Mouse (Mus musculus): Measurements from ENCODE around the gene Cyp2d11. TPM values are rescaled to one million over a fixed set of nuclear protein-coding genes. Genes with fewer than 3 reads are reported as not detected.
"Not testable (repeated sequence)": the region's sequence is repeated elsewhere in the genome, so short reads cannot be mapped to it uniquely, and the experiment has no call there.

Cyp2d11 gene
- polyA plus RNA-seq (2016; fragmentation: Nextera tagmentation; extraction: Ambion mirVana): not detected in 2 replicates

DNA sequence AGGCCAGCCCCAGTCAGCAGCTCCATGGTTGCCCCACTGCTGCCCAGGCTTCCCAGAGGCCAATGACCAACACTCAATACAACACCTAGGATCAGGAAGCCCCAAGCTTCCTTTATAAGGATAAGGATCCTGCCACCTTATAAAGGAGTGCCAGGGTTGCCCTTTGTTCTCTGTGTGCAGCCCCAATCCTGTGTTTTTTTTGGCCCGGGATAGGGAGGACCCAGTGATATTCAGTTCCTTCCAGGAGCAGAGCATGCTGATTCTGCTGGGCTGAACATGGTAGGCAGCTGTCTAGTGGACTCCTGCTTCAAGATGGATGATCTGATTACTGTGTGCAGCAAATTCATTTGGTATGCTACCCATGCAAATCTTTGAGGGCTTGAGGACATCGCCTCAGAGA is at the start of gene Cyp2d11:
Gene Cyp2d11, minus strand, starts transcription at position 101 of the 400 bp plus-strand sequence.
- not testable (repeated sequence) for ATAC-seq (ENCODE audit: insufficient number of reproducible peaks, insufficient read depth, low FRiP score, low TSS enrichment, low read depth)
- 82% methylated on average over 2 of the region's 2 CpGs for WGBS

DNA sequence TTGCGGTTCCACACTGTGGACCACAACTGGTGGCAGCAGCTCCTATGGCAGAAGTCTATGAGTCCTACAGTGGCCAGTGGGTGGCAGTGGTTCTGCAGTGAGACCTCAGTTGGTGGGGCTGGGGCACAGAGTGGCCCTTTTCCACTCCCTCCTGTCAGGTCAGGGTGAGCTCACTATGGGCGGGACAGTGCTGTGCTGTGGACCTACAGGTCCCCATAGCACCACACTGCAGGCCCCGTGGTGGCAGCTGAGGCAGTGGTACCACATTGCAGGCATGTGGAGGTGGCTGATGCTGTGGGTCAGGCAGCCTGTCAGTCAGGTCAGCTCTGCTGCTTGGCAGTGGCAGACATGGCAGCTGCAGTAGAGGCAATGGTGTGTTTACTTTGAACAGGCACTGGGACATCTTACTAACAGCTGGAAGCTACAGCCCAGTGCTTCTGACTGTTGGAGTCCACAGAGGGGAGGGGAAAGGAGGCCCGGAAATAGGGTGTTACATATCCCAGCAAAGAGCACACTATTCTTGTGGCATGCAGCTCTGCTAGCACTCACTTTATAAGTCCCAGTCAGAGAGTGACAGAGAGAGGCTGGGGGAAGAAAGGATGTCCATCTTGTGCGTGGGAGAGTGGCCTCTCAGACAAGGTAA is 44.3 kb upstream of the Cyp2d11 start:
- no peak overlapping the region for H3K27ac ChIP-seq
- H3K4me2 ChIP-seq: no peak overlapping the region
- no peaks in the 10 kb centered on the region for H3K27me3 ChIP-seq
- 77% methylated on average over 5 of the region's 5 CpGs for WGBS
- no peak overlapping the region for H3K4me3 ChIP-seq (replicated peaks)
- H3K9me3 ChIP-seq: peaks cover 8% of the 10 kb centered on the region
- H3K36me3 ChIP-seq: no peaks in the 10 kb centered on the region
- ATAC-seq (ENCODE audit: insufficient number of reproducible peaks, insufficient read depth, low FRiP score, low TSS enrichment, low read depth): no peak
- no peak overlapping the region for H3K9ac ChIP-seq (replicated peaks)
- no peaks in the 10 kb centered on the region for H3K4me1 ChIP-seq (replicated peaks)

More for the DNA sequence above, at the start of gene Cyp2d11:
- not testable (repeated sequence) for H3K4me3 ChIP-seq (replicated peaks); H3K36me3 ChIP-seq; H3K4me2 ChIP-seq; H3K27ac ChIP-seq; H3K9me3 ChIP-seq; H3K9ac ChIP-seq (replicated peaks); H3K27me3 ChIP-seq; H3K4me1 ChIP-seq (replicated peaks)

DNA sequence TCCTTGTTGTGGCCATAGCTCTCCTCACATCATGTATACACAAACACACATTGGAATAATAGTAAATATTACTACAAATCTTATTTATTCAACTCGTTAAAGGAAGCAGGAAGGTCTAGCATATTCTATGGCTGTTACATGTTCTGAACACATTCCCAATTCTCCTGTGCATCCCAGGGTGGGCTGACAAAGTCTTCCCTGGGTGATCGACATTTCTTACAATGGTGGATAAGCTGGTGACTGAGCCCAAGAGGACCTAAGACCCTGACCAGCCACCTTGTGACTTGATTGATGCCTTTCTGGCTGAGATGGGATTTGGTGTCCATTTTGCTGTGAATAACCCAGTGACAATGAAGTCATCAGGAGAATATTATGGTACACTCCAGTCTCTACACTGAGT is 41.8 kb upstream of the Cyp2d11 start:
- no peak overlapping the region for H3K4me3 ChIP-seq (replicated peaks)
- no peak overlapping the region for H3K27ac ChIP-seq
- no peaks in the 10 kb centered on the region for H3K4me1 ChIP-seq (replicated peaks)
- 89% methylated on average over 2 of the region's 2 CpGs for WGBS
- ATAC-seq (ENCODE audit: insufficient number of reproducible peaks, insufficient read depth, low FRiP score, low TSS enrichment, low read depth): no peak
- no peak overlapping the region for H3K9ac ChIP-seq (replicated peaks)
- no peak overlapping the region for H3K4me2 ChIP-seq
- H3K9me3 ChIP-seq: peaks cover 17% of the 10 kb centered on the region
- H3K27me3 ChIP-seq: no peaks in the 10 kb centered on the region
- no peaks in the 10 kb centered on the region for H3K36me3 ChIP-seq

DNA sequence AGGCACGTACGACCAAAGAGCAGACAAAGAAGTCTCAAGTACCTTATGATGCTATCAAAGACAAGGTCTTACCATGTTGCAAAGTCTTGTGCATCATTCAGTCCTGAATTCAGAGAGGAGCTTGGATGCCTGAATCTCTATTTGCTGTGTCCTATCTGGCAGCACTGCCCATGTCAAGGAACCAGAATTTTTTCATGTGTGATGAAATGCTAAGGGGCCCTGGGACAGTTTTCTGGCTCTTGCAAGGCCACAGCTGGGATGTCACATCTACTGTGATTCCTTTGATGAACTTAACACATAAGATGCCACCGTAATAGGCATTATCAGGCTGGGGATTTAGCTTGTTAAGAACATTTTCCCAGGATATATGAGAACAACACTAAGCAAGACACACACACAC is 41.2 kb upstream of the Cyp2d11 start:
- Histone ChIP-seq H3K9me3 (peaks cover 19% of the 10 kb centered on the region), H3K27me3 (no peaks in the 10 kb centered on the region), H3K4me3 (replicated peaks) (no peak overlapping the region), H3K4me2 (no peak overlapping the region), H3K4me1 (replicated peaks) (no peaks in the 10 kb centered on the region), H3K27ac (no peak overlapping the region), H3K36me3 (no peaks in the 10 kb centered on the region), H3K9ac (replicated peaks) (no peak overlapping the region)
- WGBS: 81% methylated on average over 3 of the region's 3 CpGs
- ATAC-seq (ENCODE audit: insufficient number of reproducible peaks, insufficient read depth, low FRiP score, low TSS enrichment, low read depth): no peak

DNA sequence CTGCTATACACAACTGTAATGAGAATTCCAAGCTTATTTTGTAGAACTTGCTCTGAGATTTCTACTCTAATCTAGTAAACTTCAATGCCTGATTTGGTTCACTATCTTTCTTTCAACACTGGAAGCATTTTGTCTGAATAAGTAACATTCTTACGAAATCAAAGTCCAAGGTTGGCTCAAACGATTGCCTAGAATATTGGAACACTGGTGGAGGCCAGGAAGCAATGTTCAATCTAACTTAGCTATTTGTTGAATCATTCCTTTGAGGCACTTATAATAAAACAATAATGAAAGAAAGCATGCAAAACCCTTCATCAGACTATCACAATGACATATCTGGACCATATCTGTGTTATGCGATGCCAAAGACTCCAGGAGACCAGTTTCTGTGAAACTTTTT is 40.7 kb upstream of the Cyp2d11 start:
- no peaks in the 10 kb centered on the region for H3K36me3 ChIP-seq
- no peak overlapping the region for H3K4me2 ChIP-seq
- H3K4me3 ChIP-seq (replicated peaks): no peak overlapping the region
- no peak overlapping the region for H3K9ac ChIP-seq (replicated peaks)
- 91% methylated on average over 3 of the region's 3 CpGs for WGBS
- peaks cover 22% of the 10 kb centered on the region for H3K9me3 ChIP-seq
- H3K4me1 ChIP-seq (replicated peaks): no peaks in the 10 kb centered on the region
- no peak overlapping the region for H3K27ac ChIP-seq
- ATAC-seq (ENCODE audit: insufficient number of reproducible peaks, insufficient read depth, low FRiP score, low TSS enrichment, low read depth): no peak
- H3K27me3 ChIP-seq: no peaks in the 10 kb centered on the region

DNA sequence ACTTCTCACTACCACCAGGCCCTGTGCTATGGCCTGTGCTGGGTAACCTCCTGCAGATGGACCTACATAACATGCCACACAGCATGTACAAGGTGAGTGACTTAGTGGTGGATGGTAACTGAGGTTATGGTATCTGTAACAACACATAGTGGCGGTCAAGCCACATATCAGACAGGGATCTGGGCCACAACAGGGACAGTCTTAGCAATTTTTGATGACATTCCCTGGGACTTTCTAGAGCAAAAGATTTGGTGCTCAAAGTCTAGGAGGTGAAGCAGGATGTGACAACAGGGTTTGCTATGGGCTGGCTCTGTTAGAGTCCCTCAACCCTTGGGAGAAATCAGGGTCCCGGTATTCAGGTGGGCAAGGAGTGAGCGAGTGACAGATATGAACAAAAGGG is 39.8 kb upstream of the Cyp2d11 start:
- Histone ChIP-seq H3K4me3 (replicated peaks) (no peak overlapping the region), H3K36me3 (no peaks in the 10 kb centered on the region), H3K4me2 (no peak overlapping the region), H3K9ac (replicated peaks) (no peak overlapping the region), H3K9me3 (peaks cover 22% of the 10 kb centered on the region), H3K27ac (no peak overlapping the region), H3K27me3 (no peaks in the 10 kb centered on the region), H3K4me1 (replicated peaks) (no peaks in the 10 kb centered on the region)
- 95% methylated on average over 3 of the region's 3 CpGs for WGBS
- ATAC-seq (ENCODE audit: insufficient number of reproducible peaks, insufficient read depth, low FRiP score, low TSS enrichment, low read depth): no peak

DNA sequence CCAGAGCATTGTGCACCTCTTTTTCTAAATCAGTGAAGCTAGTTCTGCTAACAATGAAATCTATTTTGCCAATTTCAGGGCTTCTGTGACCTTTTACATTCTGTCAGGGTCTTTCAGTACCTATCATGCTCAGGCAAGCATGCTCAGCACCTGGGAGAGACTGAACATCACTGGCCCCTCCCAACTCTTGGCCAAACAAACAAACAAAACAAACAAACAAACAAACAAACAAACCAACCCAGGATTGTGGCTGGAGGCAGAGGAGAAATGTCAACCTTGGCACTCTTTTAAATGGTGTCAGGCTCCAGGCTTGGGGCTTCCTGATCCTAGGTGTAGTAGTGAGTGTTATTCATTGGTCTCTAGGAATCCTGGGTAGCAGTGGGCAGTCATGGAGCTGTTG is 39.3 kb upstream of the Cyp2d11 start, which contains the start of gene Cyp2d9:
Gene Cyp2d9, plus strand, starts transcription at position 301 of the 400 bp plus-strand sequence.
- H3K4me1 ChIP-seq (replicated peaks): no peaks in the 10 kb centered on the region
- no peak within 1 kb of the TSS for H3K4me3 ChIP-seq (replicated peaks)
- no peaks in the 10 kb centered on the region for H3K27me3 ChIP-seq
- peaks cover 25% of the 10 kb centered on the region for H3K9me3 ChIP-seq
- H3K36me3 ChIP-seq: no peaks in the 10 kb centered on the region
- H3K27ac ChIP-seq: no peak within 1 kb of the TSS
- H3K4me2 ChIP-seq: no peak within 1 kb of the TSS
- no peak within 1 kb of the TSS for H3K9ac ChIP-seq (replicated peaks)
- no peak for ATAC-seq (ENCODE audit: insufficient number of reproducible peaks, insufficient read depth, low FRiP score, low TSS enrichment, low read depth)

DNA sequence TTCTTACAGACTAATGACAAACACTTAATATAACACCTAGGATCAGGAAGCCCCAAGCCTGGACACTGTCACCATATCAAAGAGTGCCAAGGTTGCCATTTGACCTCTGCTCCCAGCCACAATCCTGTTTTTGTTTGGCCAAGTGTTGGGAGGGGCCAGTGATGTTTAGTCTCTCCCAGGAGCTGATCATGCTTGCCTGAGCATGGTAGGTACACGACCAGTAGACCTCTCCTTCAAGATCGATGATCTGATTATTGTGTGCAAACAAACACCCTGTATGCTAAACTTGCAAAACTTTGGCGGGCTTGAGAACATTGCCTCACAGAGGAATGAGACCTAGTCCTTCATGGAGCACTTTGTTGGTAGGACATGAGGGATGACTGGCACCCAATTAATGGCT is 29.6 kb upstream of the Cyp2d11 start:
- peaks cover 3% of the 10 kb centered on the region; the same call in 1 of the 2 replicates for H3K9me3 ChIP-seq
- H3K4me2 ChIP-seq: no peak overlapping the region
- 80% methylated on average over 3 of the region's 3 CpGs for WGBS
- H3K27me3 ChIP-seq: no peaks in the 10 kb centered on the region
- no peak for ATAC-seq (ENCODE audit: insufficient number of reproducible peaks, insufficient read depth, low FRiP score, low TSS enrichment, low read depth)
- H3K4me3 ChIP-seq (replicated peaks): no peak overlapping the region
- H3K9ac ChIP-seq (replicated peaks): no peak overlapping the region
- H3K27ac ChIP-seq: no peak overlapping the region
- H3K36me3 ChIP-seq: no peaks in the 10 kb centered on the region
- no peaks in the 10 kb centered on the region for H3K4me1 ChIP-seq (replicated peaks)

DNA sequence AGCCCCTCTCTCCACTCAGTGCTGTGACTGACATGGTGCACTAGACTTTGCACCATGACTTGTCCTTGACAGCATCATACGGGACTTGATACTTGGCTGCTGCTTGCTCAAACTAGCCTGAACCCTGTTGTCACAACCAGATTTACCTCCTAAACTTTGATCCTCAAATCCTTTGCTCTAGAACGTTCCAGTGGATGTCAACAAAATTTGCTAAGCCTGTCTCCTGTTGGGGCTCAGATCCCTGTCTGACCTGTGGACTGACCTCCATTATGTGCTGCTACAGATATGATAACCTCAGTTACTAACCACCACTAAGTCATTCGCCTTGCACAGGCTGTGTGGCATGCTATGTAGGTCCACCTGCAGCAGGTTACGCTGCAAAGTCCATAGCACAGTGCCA is 29.1 kb upstream of the Cyp2d11 start:
- no peaks in the 10 kb centered on the region for H3K9me3 ChIP-seq
- WGBS: 73% methylated on average over 4 of the region's 4 CpGs
- no peaks in the 10 kb centered on the region for H3K27me3 ChIP-seq
- H3K4me3 ChIP-seq (replicated peaks): no peak overlapping the region
- H3K27ac ChIP-seq: no peak overlapping the region
- H3K36me3 ChIP-seq: no peaks in the 10 kb centered on the region
- H3K4me1 ChIP-seq (replicated peaks): no peaks in the 10 kb centered on the region
- H3K9ac ChIP-seq (replicated peaks): no peak overlapping the region
- no peak for ATAC-seq (ENCODE audit: insufficient number of reproducible peaks, insufficient read depth, low FRiP score, low TSS enrichment, low read depth)
- no peak overlapping the region for H3K4me2 ChIP-seq

DNA sequence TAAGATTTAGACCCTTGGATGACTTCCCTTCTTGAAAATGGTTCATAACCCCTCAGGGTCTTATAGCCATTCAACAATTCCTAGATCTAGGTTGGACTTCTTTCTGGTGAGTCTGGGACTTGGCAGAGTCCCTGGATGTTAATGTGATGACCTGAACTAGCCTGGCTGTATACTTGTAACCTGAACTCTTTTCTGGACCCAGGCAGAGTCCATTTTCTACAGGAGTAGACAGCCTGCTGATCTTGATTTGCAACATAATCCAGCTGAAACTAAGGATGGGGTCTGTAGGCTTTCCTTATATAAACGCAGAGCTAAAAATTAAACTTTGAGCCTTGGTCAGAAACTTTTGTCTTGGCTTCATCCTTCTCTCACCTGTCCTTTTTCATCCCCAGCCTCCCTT is 24.8 kb upstream of the Cyp2d11 start:
- WGBS: 84% methylated on average over 1 of the region's 1 CpGs
- Histone ChIP-seq H3K4me1 (replicated peaks) (peaks cover 12% of the 10 kb centered on the region; the same call in 1 of the 2 replicates), H3K27me3 (no peaks in the 10 kb centered on the region), H3K27ac (no peak overlapping the region), H3K9ac (replicated peaks) (no peak overlapping the region), H3K36me3 (no peaks in the 10 kb centered on the region), H3K4me2 (no peak overlapping the region), H3K9me3 (no peaks in the 10 kb centered on the region), H3K4me3 (replicated peaks) (no peak overlapping the region)
- ATAC-seq (ENCODE audit: insufficient number of reproducible peaks, insufficient read depth, low FRiP score, low TSS enrichment, low read depth): no peak

DNA sequence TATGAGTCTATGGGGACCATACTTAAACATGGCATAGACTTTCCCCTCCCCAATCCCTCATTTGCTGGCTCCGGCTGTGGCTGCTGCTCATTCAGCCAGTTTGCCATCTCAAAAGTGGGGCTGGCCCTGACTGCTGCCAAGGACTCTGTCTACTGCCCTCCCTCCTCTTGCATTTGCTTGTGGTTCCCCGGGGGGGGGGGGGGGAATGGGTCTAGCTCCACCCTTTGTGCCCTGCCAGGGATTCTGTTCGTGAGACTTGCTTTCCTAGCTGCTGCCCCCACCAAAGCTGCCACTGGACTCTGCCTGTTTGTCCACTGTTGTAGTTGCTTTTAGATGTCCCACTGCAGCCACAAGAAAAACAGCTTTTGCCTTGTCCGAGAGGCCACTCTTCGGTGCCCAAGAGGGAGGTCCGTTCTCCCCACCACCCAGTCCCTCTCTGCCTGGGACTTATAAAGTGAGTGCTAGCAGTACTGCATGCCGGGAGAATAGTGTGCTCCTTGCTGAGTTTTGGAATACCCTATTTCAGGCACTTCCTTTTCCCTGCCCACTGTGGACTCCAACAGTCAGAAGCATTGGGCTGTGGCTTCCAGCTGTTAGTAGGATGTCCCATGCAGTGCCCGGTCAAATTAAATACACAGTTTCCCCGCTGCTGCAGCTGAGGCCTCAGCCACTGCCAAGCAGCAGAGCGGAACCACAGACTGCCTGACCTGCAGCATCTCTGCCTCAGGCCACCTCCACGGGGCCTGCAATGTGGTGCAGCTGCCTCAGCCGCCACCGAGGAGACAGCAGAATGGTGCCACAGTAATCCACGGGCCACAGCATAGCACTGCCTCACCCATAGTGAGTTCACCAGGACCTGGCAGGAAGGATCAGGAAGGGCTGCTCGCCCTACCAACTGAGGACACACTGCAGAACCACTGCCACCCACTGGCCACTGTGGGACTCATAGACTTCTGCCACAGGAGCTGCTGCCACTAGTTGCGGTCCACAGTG is 23.3 kb upstream of the Cyp2d11 start:
- no peaks in the 10 kb centered on the region for H3K9me3 ChIP-seq
- no peaks in the 10 kb centered on the region for H3K36me3 ChIP-seq
- peaks cover 12% of the 10 kb centered on the region; the same call in 1 of the 2 replicates for H3K4me1 ChIP-seq (replicated peaks)
- H3K9ac ChIP-seq (replicated peaks): no peak overlapping the region; the same call in 1 of the 2 replicates
- H3K27me3 ChIP-seq: no peaks in the 10 kb centered on the region
- 32% methylated on average over 16 of the region's 16 CpGs for WGBS
- peak overlapping the region; percentile 33 for H3K4me2 ChIP-seq
- H3K27ac ChIP-seq: no peak overlapping the region
- peak; percentile 71 for ATAC-seq (ENCODE audit: insufficient number of reproducible peaks, insufficient read depth, low FRiP score, low TSS enrichment, low read depth)
- no peak overlapping the region for H3K4me3 ChIP-seq (replicated peaks)

Measured in limb, embryonic 12.5 days (tissue).